Mouse (Mus musculus): ENCODE data around the gene Ly9. TPM values are rescaled to one million over a fixed set of nuclear protein-coding genes. Genes with fewer than 3 reads are reported as not detected.
A peak's percentile ranks its signal among the peaks of the same experiment; 100 is the strongest.

Gene Ly9
- polyA plus RNA-seq, 1 experiment from 2014 or later, result 1.5 TPM

- Histone ChIP-seq H3K9me3 (replicated peaks; ENCODE audit: control insufficient read depth, low read length) (no peaks in the 10 kb centered on the region), H3K27ac (ENCODE audit: low read length) (no peak overlapping the region), H3K27me3 (ENCODE audit: control insufficient read depth, insufficient read depth, low read depth, low read length) (no peaks in the 10 kb centered on the region), H3K36me3 (ENCODE audit: control insufficient read depth, insufficient read depth) (no peaks in the 10 kb centered on the region), H3K4me3 (ENCODE audit: low read depth, low read length) (no peak overlapping the region), H3K9ac (ENCODE audit: low read depth, low read length) (no peak overlapping the region), H3K4me1 (ENCODE audit: control insufficient read depth, low read depth, low read length) (no peaks in the 10 kb centered on the region), H3K4me2 (ENCODE audit: low read depth, low read length) (no peak overlapping the region)
- ATAC-seq (ENCODE audit: low read depth), result no peak
- 50% methylated on average over 11 of the region's 11 CpGs for WGBS (ENCODE audit: insufficient replicate concordance)
These were observed 9.8 kb upstream of the Ly9 start for GRCm38 (mm10) chr1:171616881-171617515.

- H3K9me3 ChIP-seq (replicated peaks; ENCODE audit: control insufficient read depth, low read length), result no peaks in the 10 kb centered on the region
- H3K9ac ChIP-seq (ENCODE audit: low read depth, low read length), result no peak overlapping the region
- no peak for ATAC-seq (ENCODE audit: low read depth)
- H3K27ac ChIP-seq (ENCODE audit: low read length), result no peak overlapping the region
- no peaks in the 10 kb centered on the region for H3K4me1 ChIP-seq (ENCODE audit: control insufficient read depth, low read depth, low read length)
- no peaks in the 10 kb centered on the region for H3K36me3 ChIP-seq (ENCODE audit: control insufficient read depth, insufficient read depth)
- H3K27me3 ChIP-seq (ENCODE audit: control insufficient read depth, insufficient read depth, low read depth, low read length), result no peaks in the 10 kb centered on the region
- WGBS (ENCODE audit: insufficient replicate concordance), result 7% methylated on average over 2 of the region's 2 CpGs
- no peak overlapping the region for H3K4me2 ChIP-seq (ENCODE audit: low read depth, low read length)
- no peak overlapping the region for H3K4me3 ChIP-seq (ENCODE audit: low read depth, low read length)
These were observed 6.8 kb upstream of the Ly9 start for GRCm38 (mm10) chr1:171613962-171614361.

- no peak for ATAC-seq (ENCODE audit: low read depth)
- Histone ChIP-seq H3K9me3 (replicated peaks; ENCODE audit: control insufficient read depth, low read length) (no peaks in the 10 kb centered on the region), H3K27ac (ENCODE audit: low read length) (no peak overlapping the region), H3K4me1 (ENCODE audit: control insufficient read depth, low read depth, low read length) (no peaks in the 10 kb centered on the region), H3K4me3 (ENCODE audit: low read depth, low read length) (no peak overlapping the region), H3K4me2 (ENCODE audit: low read depth, low read length) (no peak overlapping the region), H3K27me3 (ENCODE audit: control insufficient read depth, insufficient read depth, low read depth, low read length) (no peaks in the 10 kb centered on the region), H3K9ac (ENCODE audit: low read depth, low read length) (no peak overlapping the region), H3K36me3 (ENCODE audit: control insufficient read depth, insufficient read depth) (no peaks in the 10 kb centered on the region)
- WGBS (ENCODE audit: insufficient replicate concordance), result 29% methylated on average over 1 of the region's 1 CpGs
These were observed 3.6 kb upstream of the Ly9 start for GRCm38 (mm10) chr1:171610781-171611180.

- Histone ChIP-seq H3K36me3 (ENCODE audit: control insufficient read depth, insufficient read depth) (no peaks in the 10 kb centered on the region), H3K27ac (ENCODE audit: low read length) (no peak overlapping the region), H3K4me2 (ENCODE audit: low read depth, low read length) (no peak overlapping the region), H3K9ac (ENCODE audit: low read depth, low read length) (no peak overlapping the region), H3K27me3 (ENCODE audit: control insufficient read depth, insufficient read depth, low read depth, low read length) (no peaks in the 10 kb centered on the region), H3K9me3 (replicated peaks; ENCODE audit: control insufficient read depth, low read length) (no peaks in the 10 kb centered on the region), H3K4me1 (ENCODE audit: control insufficient read depth, low read depth, low read length) (no peaks in the 10 kb centered on the region), H3K4me3 (ENCODE audit: low read depth, low read length) (no peak overlapping the region)
- 59% methylated on average over 2 of the region's 2 CpGs for WGBS (ENCODE audit: insufficient replicate concordance)
- ATAC-seq (ENCODE audit: low read depth), result no peak
These were observed 2.8 kb upstream of the Ly9 start for GRCm38 (mm10) chr1:171610026-171610425.

- Histone ChIP-seq H3K4me3 (ENCODE audit: low read depth, low read length) (no peak overlapping the region), H3K9ac (ENCODE audit: low read depth, low read length) (no peak overlapping the region), H3K4me2 (ENCODE audit: low read depth, low read length) (0 out of 2 replicates have a peak overlapping the region, but pooled peaks have one; percentile 32), H3K4me1 (ENCODE audit: control insufficient read depth, low read depth, low read length) (no peaks in the 10 kb centered on the region), H3K27ac (ENCODE audit: low read length) (no peak overlapping the region), H3K36me3 (ENCODE audit: control insufficient read depth, insufficient read depth) (no peaks in the 10 kb centered on the region), H3K27me3 (ENCODE audit: control insufficient read depth, insufficient read depth, low read depth, low read length) (no peaks in the 10 kb centered on the region), H3K9me3 (replicated peaks; ENCODE audit: control insufficient read depth, low read length) (no peaks in the 10 kb centered on the region)
- WGBS (ENCODE audit: insufficient replicate concordance), result 56% methylated on average over 3 of the region's 3 CpGs
- ATAC-seq (ENCODE audit: low read depth), result no peak
These were observed 554 bp downstream of the Ly9 start for GRCm38 (mm10) chr1:171606656-171607055.

GRCm38 (mm10) chr1:171604686-171605085, 2.5 kb downstream of the Ly9 start:
- 59% methylated on average over 3 of the region's 3 CpGs for WGBS (ENCODE audit: insufficient replicate concordance)
- H3K27me3 ChIP-seq (ENCODE audit: control insufficient read depth, insufficient read depth, low read depth, low read length), result no peaks in the 10 kb centered on the region
- no peak for ATAC-seq (ENCODE audit: low read depth)
- H3K27ac ChIP-seq (ENCODE audit: low read length), result no peak overlapping the region
- H3K9ac ChIP-seq (ENCODE audit: low read depth, low read length), result no peak overlapping the region
- no peaks in the 10 kb centered on the region for H3K4me1 ChIP-seq (ENCODE audit: control insufficient read depth, low read depth, low read length)
- H3K4me3 ChIP-seq (ENCODE audit: low read depth, low read length), result no peak overlapping the region
- no peaks in the 10 kb centered on the region for H3K9me3 ChIP-seq (replicated peaks; ENCODE audit: control insufficient read depth, low read length)
- H3K36me3 ChIP-seq (ENCODE audit: control insufficient read depth, insufficient read depth), result no peaks in the 10 kb centered on the region
- no peak overlapping the region for H3K4me2 ChIP-seq (ENCODE audit: low read depth, low read length)

- peak; percentile 70 for ATAC-seq (ENCODE audit: low read depth)
- Histone ChIP-seq H3K36me3 (ENCODE audit: control insufficient read depth, insufficient read depth) (no peaks in the 10 kb centered on the region), H3K4me3 (ENCODE audit: low read depth, low read length) (no peak overlapping the region), H3K9ac (ENCODE audit: low read depth, low read length) (no peak overlapping the region), H3K27me3 (ENCODE audit: control insufficient read depth, insufficient read depth, low read depth, low read length) (no peaks in the 10 kb centered on the region), H3K9me3 (replicated peaks; ENCODE audit: control insufficient read depth, low read length) (no peaks in the 10 kb centered on the region), H3K4me1 (ENCODE audit: control insufficient read depth, low read depth, low read length) (no peaks in the 10 kb centered on the region; the same call in 1 of the 2 replicates), H3K4me2 (ENCODE audit: low read depth, low read length) (no peak overlapping the region), H3K27ac (ENCODE audit: low read length) (no peak overlapping the region)
- WGBS (ENCODE audit: insufficient replicate concordance), result 26% methylated on average over 2 of the region's 2 CpGs
These were observed 22.6 kb downstream of the Ly9 start for GRCm38 (mm10) chr1:171584584-171584983.

GRCm38 (mm10) chr1:171577168-171577567, 30.0 kb downstream of the Ly9 start:
- Histone ChIP-seq H3K9me3 (replicated peaks; ENCODE audit: control insufficient read depth, low read length) (no peaks in the 10 kb centered on the region), H3K4me2 (ENCODE audit: low read depth, low read length) (no peak overlapping the region)

GRCm38 (mm10) chr1:171568436-171568835, 38.8 kb downstream of the Ly9 start:
- H3K4me1 ChIP-seq (ENCODE audit: control insufficient read depth, low read depth, low read length), result peaks cover 4% of the 10 kb centered on the region; the same call in 1 of the 2 replicates
- no peak overlapping the region for H3K4me3 ChIP-seq (ENCODE audit: low read depth, low read length)
- H3K27ac ChIP-seq (ENCODE audit: low read length), result no peak overlapping the region
- H3K4me2 ChIP-seq (ENCODE audit: low read depth, low read length), result no peak overlapping the region
- H3K27me3 ChIP-seq (ENCODE audit: control insufficient read depth, insufficient read depth, low read depth, low read length), result no peaks in the 10 kb centered on the region
- WGBS (ENCODE audit: insufficient replicate concordance), result 52% methylated on average over 2 of the region's 2 CpGs
- H3K9ac ChIP-seq (ENCODE audit: low read depth, low read length), result no peak overlapping the region
- H3K36me3 ChIP-seq (ENCODE audit: control insufficient read depth, insufficient read depth), result no peaks in the 10 kb centered on the region
- ATAC-seq (ENCODE audit: low read depth), result no peak
- no peaks in the 10 kb centered on the region for H3K9me3 ChIP-seq (replicated peaks; ENCODE audit: control insufficient read depth, low read length)

More at GRCm38 (mm10) chr1:171577168-171577567, 30.0 kb downstream of the Ly9 start:
- H3K27me3 ChIP-seq (ENCODE audit: control insufficient read depth, insufficient read depth, low read depth, low read length), result no peaks in the 10 kb centered on the region
- H3K27ac ChIP-seq (ENCODE audit: low read length), result no peak overlapping the region
- ATAC-seq (ENCODE audit: low read depth), result no peak
- H3K4me3 ChIP-seq (ENCODE audit: low read depth, low read length), result no peak overlapping the region
- H3K36me3 ChIP-seq (ENCODE audit: control insufficient read depth, insufficient read depth), result no peaks in the 10 kb centered on the region
- 62% methylated on average over 7 of the region's 7 CpGs for WGBS (ENCODE audit: insufficient replicate concordance)
- no peaks in the 10 kb centered on the region for H3K4me1 ChIP-seq (ENCODE audit: control insufficient read depth, low read depth, low read length)
- H3K9ac ChIP-seq (ENCODE audit: low read depth, low read length), result no peak overlapping the region

Data from liver, embryonic 16.5 days (tissue).